Mouse (Mus musculus): ENCODE measurements around the gene Mecom.

GRCm38 (mm10) chr3:30424036-30424435, 123.8 kb downstream of the Mecom start:
- no peak for TF ChIP-seq GATA1 (IDR thresholded peaks at IDR 0.05; ENCODE audit: low read length)
- no peak for TF ChIP-seq TAL1 (IDR thresholded peaks at IDR 0.05; ENCODE audit: low read length)
